Mouse (Mus musculus) thymus, adult 2 months (tissue): Measurements from ENCODE around the gene Hmmr.

Experiments used
- CTCF ChIP-seq: fragments of 200-500 bp; IDR thresholded peaks from 2 replicates; pipeline ENCODE4 v1.5.1; 2012; ENCODE audit warnings: mild to moderate bottlenecking, control low read depth, low read length, moderate library complexity, borderline replicate concordance; ENCODE audit not compliant: control insufficient read depth, poor library complexity, insufficient read depth; ENCODE audit errors: extremely low read depth
- POLR2A ChIP-seq: fragments of 200-500 bp; IDR thresholded peaks from 2 replicates; pipeline ENCODE4 v1.6.1; 2012; ENCODE audit warnings: mild to moderate bottlenecking, low read length, control low read depth, moderate library complexity; ENCODE audit not compliant: control insufficient read depth, poor library complexity, insufficient read depth; ENCODE audit errors: extremely low read depth

GRCm38 (mm10) chr11:40744348-40744747, 11.1 kb upstream of the Hmmr start:
- TF ChIP-seq CTCF (no peak), POLR2A (no peak)
